Mouse (Mus musculus) MEL (cell line): Measurements from ENCODE around the gene Angptl8. TPM values are rescaled to one million over a fixed set of nuclear protein-coding genes. Genes with fewer than 3 reads are reported as not detected.

ENCODE experiments used
- DNase-seq: peaks from one replicate; pipeline ENCODE4 v3.0.0; 2011; ENCODE audit warnings: low read depth, low spot score
- H3K27ac ChIP-seq: 2 replicates; pipeline ENCODE4 v1.5.1; 2012; ENCODE audit warnings: low read depth, mild to moderate bottlenecking, control low read depth, low read length, moderate library complexity; ENCODE audit not compliant: control insufficient read depth
- H3K27me3 ChIP-seq, 2 experiments: fragments of 150-350 bp in 1 of 2; sonication (generic) in 1 of 2; 2 replicates each; pipeline ENCODE4 v1.6.1; 2012; ENCODE audit warnings: low read length in 2 of 2, mild to moderate bottlenecking in 2 of 2, improper control_type of control experiment in 1 of 2, moderate library complexity in 1 of 2; ENCODE audit not compliant: insufficient read depth in 2 of 2, control insufficient read depth in 1 of 2
- H3K36me3 ChIP-seq, 2 experiments: 2 replicates each; pipeline ENCODE4 v1.6.1; 2012 to 2014; ENCODE audit warnings: low read length in 2 of 2, improper control_type of control experiment in 1 of 2, inconsistent platforms in 1 of 2, mild to moderate bottlenecking in 1 of 2; ENCODE audit not compliant: insufficient read depth in 2 of 2, control insufficient read depth in 1 of 2
- H3K4me1 ChIP-seq, 2 experiments: fragments of 150-350 bp in 1 of 2; sonication (generic) in 1 of 2; 2 replicates each; pipeline ENCODE4 v1.6.1; 2012; ENCODE audit warnings: low read length in 2 of 2, improper control_type of control experiment in 1 of 2, mild to moderate bottlenecking in 1 of 2; ENCODE audit not compliant: insufficient read depth in 2 of 2, control insufficient read depth in 1 of 2
- H3K4me3 ChIP-seq, 2 experiments: fragments of 150-350 bp in 1 of 2; sonication (generic) in 1 of 2; 2 replicates each; pipeline ENCODE4 v1.5.1; 2012; ENCODE audit warnings: low read depth in 2 of 2, low read length in 2 of 2, mild to moderate bottlenecking in 2 of 2, moderate library complexity in 2 of 2, control low read depth in 1 of 2, improper control_type of control experiment in 1 of 2; ENCODE audit not compliant: control insufficient read depth in 1 of 2, insufficient read depth in 1 of 2
- H3K79me2 ChIP-seq: 2 replicates; pipeline ENCODE4 v1.6.1; 2012; ENCODE audit warnings: mild to moderate bottlenecking, low read length, moderate library complexity; ENCODE audit not compliant: control insufficient read depth, poor library complexity, insufficient read depth
- H3K9ac ChIP-seq: 2 replicates; pipeline ENCODE4 v1.6.1; 2012; ENCODE audit warnings: low read depth, mild to moderate bottlenecking, control low read depth, low read length, moderate library complexity; ENCODE audit not compliant: control insufficient read depth, poor library complexity, severe bottlenecking
- H3K9me3 ChIP-seq: fragments of 150-350 bp; sonication (generic); replicated peaks from 2 replicates; pipeline ENCODE4 v1.6.1; 2012; ENCODE audit warnings: mild to moderate bottlenecking, low read length, improper control_type of control experiment, moderate library complexity; ENCODE audit not compliant: insufficient read depth
- CHD1 ChIP-seq: IDR thresholded peaks from 2 replicates; pipeline ENCODE4 v1.6.1; 2012; ENCODE audit warnings: low read depth, mild to moderate bottlenecking, inconsistent platforms, low read length, improper control_type of control experiment
- CTCF ChIP-seq, 3 experiments: IDR thresholded peaks in 2 of 3; conservative IDR thresholded peaks in 1 of 3; 2 replicates each; pipeline ENCODE4 v1.5.1; 2011 to 2012; ENCODE audit warnings: low read length in 3 of 3, low read depth in 2 of 3, mild to moderate bottlenecking in 2 of 3, improper control_type of control experiment in 1 of 3, inconsistent platforms in 1 of 3, mixed read lengths in 1 of 3, moderate library complexity in 1 of 3; ENCODE audit not compliant: control insufficient read depth in 1 of 3, insufficient read depth in 1 of 3, poor library complexity in 1 of 3, severe bottlenecking in 1 of 3
- EP300 ChIP-seq, 2 experiments: IDR thresholded peaks; 2 replicates each; pipeline ENCODE4 v1.6.1; 2011; ENCODE audit warnings: improper control_type of control experiment in 2 of 2, low read length in 2 of 2, low read depth in 1 of 2, mild to moderate bottlenecking in 1 of 2
- GABPA ChIP-seq: IDR thresholded peaks from 2 replicates; pipeline ENCODE4 v1.6.1; 2012; ENCODE audit warnings: low read depth, mild to moderate bottlenecking, inconsistent platforms, low read length, improper control_type of control experiment, moderate library complexity
- GATA1 ChIP-seq: IDR thresholded peaks from 2 replicates; pipeline ENCODE4 v1.6.1; 2011; ENCODE audit warnings: low read depth, low read length, improper control_type of control experiment
- HCFC1 ChIP-seq: IDR thresholded peaks from 2 replicates; pipeline ENCODE4 v1.6.1; 2012; ENCODE audit warnings: low read depth, mild to moderate bottlenecking, inconsistent platforms, low read length, improper control_type of control experiment, moderate library complexity
- JUND ChIP-seq: IDR thresholded peaks from 2 replicates; pipeline ENCODE4 v1.6.1; 2011; ENCODE audit warnings: low read depth, mild to moderate bottlenecking, improper control_type of control experiment, low read length
- KAT2A ChIP-seq: conservative IDR thresholded peaks from 2 replicates; pipeline ENCODE4 v1.6.1; 2012; ENCODE audit warnings: low read depth, low read length, improper control_type of control experiment, inconsistent platforms
- MAX ChIP-seq: IDR thresholded peaks from 2 replicates; pipeline ENCODE4 v1.6.1; 2011; ENCODE audit warnings: low read length, improper control_type of control experiment
- MAZ ChIP-seq: IDR thresholded peaks from 2 replicates; pipeline ENCODE4 v1.6.1; 2012; ENCODE audit warnings: low read depth, mild to moderate bottlenecking, inconsistent platforms, low read length, improper control_type of control experiment
- MEF2A ChIP-seq: IDR thresholded peaks from 2 replicates; pipeline ENCODE4 v1.6.1; 2014; ENCODE audit warnings: low read depth, mild to moderate bottlenecking, inconsistent platforms, low read length, improper control_type of control experiment; ENCODE audit not compliant: poor library complexity, insufficient replicate concordance, severe bottlenecking; ENCODE audit errors: extremely low read depth
- MYB ChIP-seq: IDR thresholded peaks from 2 replicates; pipeline ENCODE4 v1.6.1; 2011; ENCODE audit warnings: mild to moderate bottlenecking, low read depth, low read length, improper control_type of control experiment
- MYC ChIP-seq: IDR thresholded peaks from 2 replicates; pipeline ENCODE4 v1.6.1; 2011; ENCODE audit warnings: low read depth, mild to moderate bottlenecking, low read length, improper control_type of control experiment, moderate library complexity
- NRF1 ChIP-seq: IDR thresholded peaks from 2 replicates; pipeline ENCODE4 v1.6.1; 2014; ENCODE audit warnings: low read depth, mild to moderate bottlenecking, inconsistent platforms, low read length, improper control_type of control experiment, moderate library complexity; ENCODE audit not compliant: poor library complexity, insufficient read depth, severe bottlenecking
- POLR2A ChIP-seq, 2 experiments: IDR thresholded peaks; 2 replicates each; pipeline ENCODE4 v1.6.1; 2011 to 2012; ENCODE audit warnings: low read length in 2 of 2, mild to moderate bottlenecking in 2 of 2, control low read depth in 1 of 2, improper control_type of control experiment in 1 of 2, low read depth in 1 of 2, moderate library complexity in 1 of 2; ENCODE audit not compliant: control insufficient read depth in 1 of 2, insufficient read depth in 1 of 2, poor library complexity in 1 of 2
- POLR2AphosphoS2 ChIP-seq: IDR thresholded peaks from 2 replicates; pipeline ENCODE4 v1.6.1; 2011; ENCODE audit warnings: low read length, improper control_type of control experiment
- POLR2AphosphoS5 ChIP-seq: IDR thresholded peaks from 2 replicates; pipeline ENCODE4 v1.6.1; 2012; ENCODE audit warnings: low read depth, borderline replicate concordance, mild to moderate bottlenecking, inconsistent platforms, low read length, moderate library complexity, mixed read lengths
- RAD21 ChIP-seq: IDR thresholded peaks from 2 replicates; pipeline ENCODE4 v1.6.1; 2011; ENCODE audit warnings: mild to moderate bottlenecking, low read depth, low read length, improper control_type of control experiment
- TAL1 ChIP-seq: IDR thresholded peaks from 2 replicates; pipeline ENCODE4 v1.6.1; 2012; ENCODE audit warnings: mild to moderate bottlenecking, inconsistent platforms, low read length, moderate library complexity, mixed read lengths
- TCF12 ChIP-seq: IDR thresholded peaks from 2 replicates; pipeline ENCODE4 v1.6.1; 2014; ENCODE audit warnings: low read depth, mild to moderate bottlenecking, inconsistent platforms, low read length, improper control_type of control experiment, moderate library complexity
- USF2 ChIP-seq, 2 experiments: IDR thresholded peaks; 2 replicates each; pipeline ENCODE4 v1.6.1; 2011 to 2012; ENCODE audit warnings: improper control_type of control experiment in 2 of 2, low read length in 2 of 2, borderline replicate concordance in 1 of 2, inconsistent platforms in 1 of 2, low read depth in 1 of 2, mild to moderate bottlenecking in 1 of 2; ENCODE audit not compliant: insufficient read depth in 1 of 2
- ZKSCAN1 ChIP-seq: IDR thresholded peaks from 2 replicates; pipeline ENCODE4 v1.6.1; 2012; ENCODE audit warnings: low read depth, mild to moderate bottlenecking, inconsistent platforms, low read length, improper control_type of control experiment, moderate library complexity
- polyA plus RNA-seq, 2 experiments: library from polyadenylated mRNA; stranded (reverse) in 1 of 2; unstranded in 1 of 2; fragments of >175 nt in 1 of 2; fragments of >200 nt in 1 of 2; gene quantifications; 2 replicates each; pipeline versions ENCODE4 v1.2.1 to v1.2.4; 2012; ENCODE audit warnings: low replicate concordance in 2 of 2, low read depth in 1 of 2; ENCODE audit not compliant: insufficient read length in 2 of 2, insufficient read depth in 1 of 2, missing spikeins in 1 of 2
- total RNA-seq: library from RNA; depleted of rRNA; stranded (reverse); fragments of 300-350 nt; gene quantifications from 2 replicates; pipeline ENCODE4 v1.2.3, GENCODE M21; 2012

Angptl8 gene
- total and polyA plus RNA-seq, 3 experiments = 0.25 TPM; not detected in 2

- no peak overlapping the region for H3K27ac ChIP-seq
- H3K4me1 ChIP-seq = no peaks in the 10 kb centered on the region
- no peak overlapping the region for H3K9ac ChIP-seq
- H3K79me2 ChIP-seq = no peaks in the 10 kb centered on the region
- no peaks in the 10 kb centered on the region for H3K9me3 ChIP-seq
- H3K36me3 ChIP-seq = no peaks in the 10 kb centered on the region
- no peak overlapping the region for H3K4me3 ChIP-seq
- no peak for DNase-seq
- H3K27me3 ChIP-seq = no peaks in the 10 kb centered on the region
- TF ChIP-seq KAT2A (no peak), TCF12 (no peak), MEF2A (no peak), POLR2AphosphoS2 (no peak), MYB (no peak), MAZ (no peak), CTCF (IDR thresholded peaks at IDR 0.05 in 2 of 3, conservative IDR thresholded peaks at IDR 0.05 in 1 of 3; ENCODE audit: control insufficient read depth in 1 of 3, insufficient read depth in 1 of 3, low read depth in 2 of 3, low read length in 3 of 3, poor library complexity in 1 of 3, severe bottlenecking in 1 of 3) (no peak)
These were observed 4.9 kb upstream of the Angptl8 start for GRCm38 (mm10) chr9:21830461-21830850.

DNA sequence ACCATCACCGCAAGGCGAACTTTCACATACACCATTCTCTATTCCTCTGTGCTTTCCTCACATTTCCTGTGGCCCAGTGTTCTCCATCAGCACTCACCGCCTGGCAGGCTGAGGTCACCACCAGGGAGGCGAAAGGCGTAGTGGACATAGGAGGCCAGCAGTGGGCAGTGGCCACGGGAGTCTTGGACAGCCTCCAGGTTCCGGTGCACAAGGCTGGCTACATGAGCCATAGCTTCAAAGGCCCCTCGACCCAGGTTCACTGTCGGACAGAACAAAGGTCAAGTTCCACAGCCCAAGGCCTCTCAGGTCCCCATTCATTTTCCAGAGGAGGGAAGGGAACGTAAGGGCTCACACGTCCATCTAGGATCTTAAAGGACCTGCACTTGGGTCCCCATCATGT is 4.4 kb upstream of the Angptl8 start:
- H3K79me2 ChIP-seq = no peaks in the 10 kb centered on the region
- TF ChIP-seq CHD1 (no peak), GATA1 (no peak), JUND (no peak), TCF12 (no peak), MYC (no peak), GABPA (no peak), RAD21 (no peak), TAL1 (no peak), MAX (no peak), MYB (no peak), POLR2AphosphoS5 (no peak), USF2 (IDR thresholded peaks at IDR 0.05; ENCODE audit: borderline replicate concordance in 1 of 2, insufficient read depth in 1 of 2, low read depth in 1 of 2, low read length in 2 of 2) (no peak), NRF1 (no peak), HCFC1 (no peak), EP300 (IDR thresholded peaks at IDR 0.05; ENCODE audit: low read depth in 1 of 2, low read length in 2 of 2) (no peak), POLR2A (IDR thresholded peaks at IDR 0.05; ENCODE audit: control insufficient read depth in 1 of 2, insufficient read depth in 1 of 2, low read depth in 1 of 2, low read length in 2 of 2, poor library complexity in 1 of 2) (no peak), ZKSCAN1 (no peak)
- no peaks in the 10 kb centered on the region for H3K4me1 ChIP-seq
- H3K9ac ChIP-seq = no peak overlapping the region
- no peaks in the 10 kb centered on the region for H3K27me3 ChIP-seq
- no peak overlapping the region for H3K27ac ChIP-seq
- H3K9me3 ChIP-seq = no peaks in the 10 kb centered on the region
- H3K4me3 ChIP-seq = no peak overlapping the region
- no peak for DNase-seq
- no peaks in the 10 kb centered on the region for H3K36me3 ChIP-seq
